Mouse (Mus musculus) hematopoietic stem cell, adult 5-6 weeks (primary cell): ENCODE results near the gene Pop5. TPM values are rescaled to one million over a fixed set of nuclear protein-coding genes. Genes with fewer than 3 reads are reported as not detected.

ENCODE experiments used
- ATAC-seq, 2 experiments: fragments of 125-278 bp in 1 of 2; replicated peaks in 1 of 2; 2 replicates each; pipeline ENCODE4 v1.8.0; 2016 to 2017; ENCODE audit warnings: inconsistent platforms in 2 of 2, mild to moderate bottlenecking in 2 of 2, moderate number of reproducible peaks in 2 of 2, low read depth in 1 of 2, moderate TSS enrichment in 1 of 2; ENCODE audit not compliant: low FRiP score in 2 of 2, poor library complexity in 2 of 2, severe bottlenecking in 2 of 2, insufficient read depth in 1 of 2, low TSS enrichment in 1 of 2
- total RNA-seq: library from RNA; stranded (forward); fragments of 172-1452, 232-1000 nt; gene quantifications from 2 replicates; pipeline ENCODE4 v1.2.3, GENCODE M21; 2017

Gene Pop5
- total RNA-seq, 1 experiment from 2014 or later, result 94.4 TPM

- ATAC-seq, result no peak
These were observed 39.1 kb downstream of the Pop5 start for GRCm38 (mm10) chr5:115274771-115275170.

- no peak for ATAC-seq
These were observed 40.4 kb downstream of the Pop5 start for GRCm38 (mm10) chr5:115275998-115276397.

- ATAC-seq, result no peak
These were observed 42.4 kb downstream of the Pop5 start for GRCm38 (mm10) chr5:115278053-115278452.

- ATAC-seq, result no peak
These were observed 43.1 kb downstream of the Pop5 start for GRCm38 (mm10) chr5:115278785-115279184.

GRCm38 (mm10) chr5:115279226-115280049, 43.8 kb downstream of the Pop5 start, which contains the start of gene Coq5:
Gene Coq5 (plus strand): TSS chr5:115279666.
- ATAC-seq, result peak; percentile 85 to 86

- ATAC-seq, result no peak; a peak in 1 of 4 replicates
These were observed 44.5 kb downstream of the Pop5 start for GRCm38 (mm10) chr5:115280050-115280687.

GRCm38 (mm10) chr5:115284735-115285134, 49.1 kb downstream of the Pop5 start:
- ATAC-seq, result peak in 1 of 2 experiments; percentile 32; a peak in 1 of 4 replicates

- ATAC-seq, result no peak
These were observed 58.5 kb downstream of the Pop5 start for GRCm38 (mm10) chr5:115294173-115294572.

Other genes with a start within 250 kb of the Pop5 start
- 25.6 and 32.0 TPM in 2 replicates for gene Sppl3, start 224.7 kb upstream of the Pop5 start, total RNA-seq
- gene Gm10401, start 137.5 kb upstream of the Pop5 start, total RNA-seq, result 0.50 TPM in 1 of 2 replicates, not detected in the other
- gene Acads, start 116.5 kb upstream of the Pop5 start, total RNA-seq, result 15.9 and 18.0 TPM in 2 replicates
- 12.8 and 14.2 TPM in 2 replicates for gene Unc119b, start 100.9 kb upstream of the Pop5 start, total RNA-seq
- gene Mlec, start 77.7 kb upstream of the Pop5 start, total RNA-seq, result 225 and 241 TPM in 2 replicates
- not detected in 2 replicates for gene Cabp1, start 41.5 kb upstream of the Pop5 start, total RNA-seq
- 50.7 and 55.9 TPM in 2 replicates for gene Rnf10, start 37.1 kb downstream of the Pop5 start, total RNA-seq
- gene Coq5, start 43.8 kb downstream of the Pop5 start, total RNA-seq, result 39.0 and 55.3 TPM in 2 replicates
- gene Dynll1, start 65.2 kb downstream of the Pop5 start, total RNA-seq, result 198 and 266 TPM in 2 replicates
- gene Srsf9, start 91.3 kb downstream of the Pop5 start, total RNA-seq, result 82.0 and 105 TPM in 2 replicates
- gene Gatc, start 105.3 kb downstream of the Pop5 start, total RNA-seq, result 14.1 and 14.3 TPM in 2 replicates
- gene Triap1, start 105.4 kb downstream of the Pop5 start, total RNA-seq, result 8.6 and 9.6 TPM in 2 replicates
- gene Cox6a1, start 113.1 kb downstream of the Pop5 start, total RNA-seq, result 38.2 and 63.4 TPM in 2 replicates
- not detected in 2 replicates for gene Msi1, start 193.8 kb downstream of the Pop5 start, total RNA-seq
- not detected in 2 replicates for gene Pla2g1b, start 230.4 kb downstream of the Pop5 start, total RNA-seq
- gene Sirt4, start 248.9 kb downstream of the Pop5 start, total RNA-seq, result 6.0 and 10.4 TPM in 2 replicates